Mouse (Mus musculus) heart, postnatal 0 days (tissue): ENCODE measurements around the gene Kat14.

Experiments
- CTCF ChIP-seq: IDR thresholded peaks from 2 replicates; pipeline ENCODE4 v1.5.1; 2016; ENCODE audit warnings: antibody characterized with exemption, control low read depth, low read depth
- EP300 ChIP-seq: IDR thresholded peaks from 2 replicates; pipeline ENCODE4 v1.6.1; 2016; ENCODE audit warnings: antibody characterized with exemption, low read depth

- TF ChIP-seq CTCF, result no peak
- TF ChIP-seq EP300, result no peak
These were observed 41.8 kb downstream of the Kat14 start for GRCm38 (mm10) chr2:144410603-144411002.
